Mouse (Mus musculus) kidney, adult 2 months (tissue): ENCODE data around the gene Pacs1. TPM values are rescaled to one million over a fixed set of nuclear protein-coding genes. Genes with fewer than 3 reads are reported as not detected.

Experiments
- DNase-seq: peaks from one replicate; pipeline ENCODE4 v3.0.0; 2021
- H3K27ac ChIP-seq: fragments of 200-500 bp; 2 replicates; pipeline ENCODE4 v1.5.1; 2012; ENCODE audit warnings: low read depth, low read length, control low read depth, inconsistent platforms; ENCODE audit not compliant: insufficient read depth
- H3K27me3 ChIP-seq: fragments of 200-500 bp; replicated peaks from 2 replicates; pipeline ENCODE4 v1.6.1; 2012; ENCODE audit warnings: mild to moderate bottlenecking, moderate library complexity, low read length, inconsistent platforms; ENCODE audit not compliant: control insufficient read depth, insufficient read depth
- H3K36me3 ChIP-seq: fragments of 200-500 bp; 2 replicates; pipeline ENCODE4 v1.6.1; 2012; ENCODE audit warnings: mild to moderate bottlenecking, moderate library complexity, low read length, inconsistent platforms; ENCODE audit not compliant: control insufficient read depth, insufficient read depth
- H3K4me1 ChIP-seq: fragments of 200-500 bp; 2 replicates; pipeline ENCODE4 v1.6.1; 2011; ENCODE audit warnings: low read length; ENCODE audit not compliant: control insufficient read depth, insufficient read depth
- H3K4me3 ChIP-seq: fragments of 200-500 bp; 2 replicates; pipeline ENCODE4 v1.5.1; 2011; ENCODE audit warnings: mild to moderate bottlenecking, low read depth, low read length, control low read depth; ENCODE audit not compliant: insufficient read depth
- CTCF ChIP-seq: fragments of 200-500 bp; conservative IDR thresholded peaks from 2 replicates; pipeline ENCODE4 v1.5.1; 2011; ENCODE audit warnings: low read depth, mild to moderate bottlenecking, control low read depth, low read length, moderate library complexity, mixed read lengths; ENCODE audit not compliant: insufficient read depth, insufficient read length
- POLR2A ChIP-seq: fragments of 200-500 bp; IDR thresholded peaks from one replicate; pipeline ENCODE4 v1.6.1; 2011; ENCODE audit warnings: low read depth, low read length, control low read depth
- WGBS: fragments of 180-500 bp; shearing (Covaris S2); methylation state at CpG from one replicate; pipeline ENCODE4 v1.1.7; 2018; 5-methylcytosine and 5-hydroxymethylcytosine counted together
- polyA plus RNA-seq: library from polyadenylated mRNA; depleted of rRNA; stranded (reverse); fragments of >200 nt; gene quantifications from 2 replicates; pipeline ENCODE4 v1.2.3, GENCODE M21; 2012

Gene Pacs1
- polyA plus RNA-seq, 1 experiment = 16.1 TPM

DNA sequence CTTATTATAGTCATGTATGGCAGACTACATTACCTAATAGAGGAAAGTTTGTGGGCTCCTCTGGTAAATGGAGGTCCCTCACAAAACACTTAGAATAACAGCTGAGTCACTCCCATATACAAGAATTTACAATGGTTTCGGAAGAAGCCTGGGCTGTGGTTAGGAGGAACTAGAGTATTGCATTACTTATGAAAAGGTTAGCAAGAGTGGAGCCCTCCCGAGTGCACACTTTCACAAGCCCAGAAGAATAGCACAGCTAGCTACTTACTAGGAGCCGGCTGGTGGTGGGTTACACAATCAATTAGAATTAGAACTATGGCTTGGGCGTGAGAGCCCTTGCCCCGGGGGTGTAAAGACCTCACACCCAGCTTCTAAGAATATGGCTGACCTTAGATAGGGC, 94.3 kb downstream of the Pacs1 start:
- DNase-seq = no peak
- no peaks in the 10 kb centered on the region for H3K27me3 ChIP-seq
- no peak overlapping the region for H3K27ac ChIP-seq
- WGBS = 73% methylated on average over 5 of the region's 5 CpGs
- H3K4me3 ChIP-seq = no peak overlapping the region
- H3K4me1 ChIP-seq = 0 out of 2 replicates have a peak, but pooled peaks cover 2% of the 10 kb centered on the region
- H3K36me3 ChIP-seq = no peaks in the 10 kb centered on the region
- TF ChIP-seq POLR2A (no peak), CTCF (no peak)

DNA sequence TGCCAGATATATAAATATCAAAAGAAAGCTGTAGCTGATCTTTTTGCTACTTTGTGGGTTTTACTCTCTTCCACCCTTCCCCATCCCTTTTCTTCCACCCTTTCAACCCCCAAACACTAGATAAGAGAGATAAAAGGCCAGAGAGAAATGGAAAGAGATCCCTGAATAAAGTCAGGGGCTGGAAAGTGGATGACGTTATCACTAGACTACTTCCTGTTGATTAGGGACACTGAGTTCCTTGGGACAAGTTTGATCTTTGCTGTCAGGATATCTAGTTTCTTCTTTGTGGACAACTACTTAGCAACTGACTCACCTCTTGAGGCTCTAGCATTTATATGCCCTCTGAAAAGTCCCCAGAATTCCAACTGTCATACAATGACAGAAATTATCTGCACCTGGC, 102.5 kb downstream of the Pacs1 start:
- no peak for DNase-seq
- H3K4me3 ChIP-seq = no peak overlapping the region
- no peaks in the 10 kb centered on the region for H3K27me3 ChIP-seq
- H3K4me1 ChIP-seq = no peaks in the 10 kb centered on the region
- H3K36me3 ChIP-seq = no peaks in the 10 kb centered on the region
- no peak for TF ChIP-seq POLR2A
- no peak for TF ChIP-seq CTCF
- H3K27ac ChIP-seq = no peak overlapping the region
- 61% methylated on average over 1 of the region's 1 CpGs for WGBS

DNA sequence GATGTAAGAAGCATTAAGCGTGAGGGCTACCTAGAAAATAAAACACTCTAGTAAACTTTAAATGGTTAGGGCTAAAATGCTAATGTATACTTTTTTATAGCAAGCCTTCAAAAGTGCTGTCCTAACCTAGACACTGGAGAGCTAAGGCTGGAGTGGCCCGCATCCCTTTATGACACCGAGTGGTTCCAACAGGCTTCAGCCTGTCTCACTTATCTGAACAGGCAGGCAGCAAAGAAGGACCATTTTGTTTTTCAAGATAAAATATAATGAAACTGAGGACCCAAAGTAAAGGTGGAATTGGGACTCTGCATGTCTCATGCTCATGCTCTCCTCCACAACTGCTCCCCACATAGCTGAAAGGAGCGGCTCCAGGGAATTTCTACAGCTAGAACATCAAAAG, 105.4 kb downstream of the Pacs1 start:
- no peak for TF ChIP-seq POLR2A
- TF ChIP-seq CTCF = no peak
- no peaks in the 10 kb centered on the region for H3K27me3 ChIP-seq
- H3K27ac ChIP-seq = no peak overlapping the region
- 88% methylated on average over 4 of the region's 4 CpGs for WGBS
- no peaks in the 10 kb centered on the region for H3K36me3 ChIP-seq
- DNase-seq = no peak
- H3K4me3 ChIP-seq = no peak overlapping the region
- no peaks in the 10 kb centered on the region for H3K4me1 ChIP-seq

DNA sequence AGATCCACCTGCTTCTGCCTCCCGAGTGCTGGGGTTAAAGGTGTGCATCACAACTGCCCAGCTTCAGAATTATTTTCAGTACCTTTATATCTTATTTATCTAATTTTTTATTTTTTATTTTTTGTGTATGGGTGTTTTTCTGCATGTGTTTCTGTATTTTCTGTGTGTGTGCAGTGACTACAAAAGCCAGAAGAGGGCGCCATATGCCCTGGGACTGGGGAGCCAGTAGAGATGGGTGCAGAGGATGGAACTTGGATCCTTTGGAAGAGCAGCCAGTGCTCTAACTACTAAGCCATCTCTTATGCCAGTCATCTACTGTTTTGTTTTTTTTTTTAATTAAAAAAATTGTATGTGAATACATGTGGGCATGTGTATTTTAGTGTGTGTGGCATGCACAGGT, 108.5 kb downstream of the Pacs1 start:
- 79% methylated on average over 2 of the region's 2 CpGs for WGBS
- no peaks in the 10 kb centered on the region for H3K36me3 ChIP-seq
- no peak overlapping the region for H3K27ac ChIP-seq
- no peak overlapping the region for H3K4me3 ChIP-seq
- no peaks in the 10 kb centered on the region for H3K4me1 ChIP-seq
- TF ChIP-seq POLR2A = no peak
- TF ChIP-seq CTCF = peak; percentile 55
- peak; percentile 10 for DNase-seq
- H3K27me3 ChIP-seq = no peaks in the 10 kb centered on the region

DNA sequence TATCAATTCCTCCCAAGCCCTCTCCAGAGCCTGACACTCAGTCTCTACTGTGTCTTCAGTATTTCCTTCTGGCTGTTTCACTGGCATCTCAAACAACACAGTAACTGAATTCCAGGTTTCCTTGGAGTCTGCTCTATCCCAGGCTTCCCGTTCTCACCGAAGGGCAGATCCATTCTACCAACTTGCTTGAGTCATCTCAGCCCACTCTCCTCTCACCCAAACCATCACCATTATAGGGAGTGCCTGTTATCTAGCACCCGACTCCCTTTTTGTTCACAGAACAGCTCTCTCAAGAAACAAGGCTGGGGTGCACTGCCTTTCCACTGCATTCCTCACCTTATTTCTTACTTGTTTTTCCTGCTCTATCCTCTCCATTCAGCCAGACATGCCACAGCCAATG, 111.0 kb downstream of the Pacs1 start:
- WGBS = 93% methylated on average over 3 of the region's 3 CpGs
- DNase-seq = no peak
- Histone ChIP-seq H3K4me1 (no peaks in the 10 kb centered on the region), H3K36me3 (no peaks in the 10 kb centered on the region), H3K4me3 (no peak overlapping the region), H3K27me3 (no peaks in the 10 kb centered on the region), H3K27ac (no peak overlapping the region)
- TF ChIP-seq POLR2A = no peak
- no peak for TF ChIP-seq CTCF

DNA sequence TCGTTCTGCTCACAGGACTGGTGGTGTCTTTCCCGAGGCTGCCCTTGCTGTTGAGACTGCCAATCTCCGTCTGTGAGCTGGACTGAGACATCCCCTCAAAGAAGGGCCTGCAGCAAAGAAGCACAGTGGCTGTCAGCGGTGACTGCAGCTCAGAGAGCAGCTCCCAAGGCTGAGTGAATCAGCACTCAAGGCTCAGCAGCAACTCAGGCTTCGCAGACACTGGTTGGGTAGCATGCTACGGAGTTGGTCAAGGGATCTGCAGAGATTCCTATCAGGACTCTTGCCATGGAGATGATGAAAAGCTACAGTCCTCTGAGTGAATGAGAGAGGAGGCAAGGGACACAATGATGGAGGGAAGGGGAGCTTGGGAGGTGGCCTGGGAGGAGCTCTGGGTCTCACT, 120.7 kb downstream of the Pacs1 start:
- Histone ChIP-seq H3K27me3 (no peaks in the 10 kb centered on the region), H3K36me3 (no peaks in the 10 kb centered on the region), H3K4me1 (no peaks in the 10 kb centered on the region), H3K4me3 (no peak overlapping the region), H3K27ac (no peak overlapping the region)
- no peak for TF ChIP-seq POLR2A
- no peak for TF ChIP-seq CTCF
- no peak for DNase-seq
- 90% methylated on average over 6 of the region's 6 CpGs for WGBS

DNA sequence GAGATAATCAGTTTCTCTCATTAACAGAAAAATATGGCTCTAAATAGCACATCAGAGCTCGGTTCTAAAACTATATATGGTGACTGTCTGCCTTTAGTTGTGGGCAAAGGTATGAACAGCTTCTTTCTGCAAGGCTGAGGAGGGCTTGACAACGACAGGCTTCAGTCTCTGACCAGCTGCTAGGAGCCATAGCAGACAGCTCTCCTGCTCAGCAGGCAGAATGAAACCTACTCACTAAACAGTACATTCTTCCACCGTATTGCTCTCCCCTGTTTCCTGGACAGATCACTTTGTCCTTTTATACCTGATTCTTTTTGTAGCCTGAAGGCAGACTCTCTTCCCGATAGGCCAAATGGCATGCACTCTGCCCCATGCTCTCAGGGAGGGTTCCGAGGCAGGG, 121.2 kb downstream of the Pacs1 start:
- no peak for TF ChIP-seq CTCF
- TF ChIP-seq POLR2A = no peak
- no peaks in the 10 kb centered on the region for H3K4me1 ChIP-seq
- H3K27ac ChIP-seq = no peak overlapping the region
- DNase-seq = no peak
- no peaks in the 10 kb centered on the region for H3K36me3 ChIP-seq
- 92% methylated on average over 5 of the region's 5 CpGs for WGBS
- H3K4me3 ChIP-seq = no peak overlapping the region
- no peaks in the 10 kb centered on the region for H3K27me3 ChIP-seq

DNA sequence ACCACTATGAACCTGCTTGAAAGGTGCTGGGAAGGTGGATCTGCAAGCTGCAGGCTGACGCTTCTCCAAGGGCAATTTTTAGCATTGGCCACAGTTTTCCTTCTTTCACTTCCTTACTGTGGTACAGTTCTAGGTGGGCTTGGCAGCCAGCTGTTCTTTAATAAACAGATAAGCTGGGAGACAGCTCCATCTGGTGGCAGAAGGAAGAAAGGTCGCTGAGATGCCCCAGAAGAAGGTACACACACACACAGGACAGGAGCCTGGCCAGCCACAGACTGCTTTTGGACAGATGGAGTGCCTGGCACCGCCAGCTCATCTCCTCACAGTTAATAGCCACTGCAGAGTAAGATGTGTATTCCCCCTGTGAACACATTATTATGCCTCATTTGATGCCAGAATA, 121.6 kb downstream of the Pacs1 start:
- H3K36me3 ChIP-seq = no peaks in the 10 kb centered on the region
- WGBS = 39% methylated on average over 3 of the region's 3 CpGs
- TF ChIP-seq CTCF (peak; percentile 62), POLR2A (no peak)
- H3K4me1 ChIP-seq = no peaks in the 10 kb centered on the region
- H3K27me3 ChIP-seq = no peaks in the 10 kb centered on the region
- H3K4me3 ChIP-seq = no peak overlapping the region
- peak; percentile 59 for DNase-seq
- H3K27ac ChIP-seq = no peak overlapping the region
